Mouse (Mus musculus) heart, embryonic 14.5 days (tissue): ENCODE measurements around the gene Slain2. TPM values are rescaled to one million over a fixed set of nuclear protein-coding genes. Genes with fewer than 3 reads are reported as not detected.
A peak's percentile ranks its signal among the peaks of the same experiment; 100 is the strongest.

Experiments used
- ATAC-seq: fragments of 200-750 bp; cut with Nextera tagmentation; 2 replicates; pipeline ENCODE4 v1.8.0; 2017; ENCODE audit warnings: low read depth, moderate TSS enrichment; ENCODE audit not compliant: insufficient number of reproducible peaks, insufficient read depth, low FRiP score
- H3K27ac ChIP-seq, 2 experiments: fragments of 200-500 bp in 1 of 2; fragments of 300-500 bp in 1 of 2; sonication (generic) in 1 of 2; replicated peaks in 1 of 2; 2 replicates each; pipeline ENCODE4 v1.5.1; 2012 to 2014; ENCODE audit warnings: low read depth in 2 of 2, low read length in 2 of 2, control low read depth in 1 of 2, mild to moderate bottlenecking in 1 of 2, mixed read lengths in 1 of 2; ENCODE audit not compliant: control insufficient read depth in 1 of 2, insufficient read depth in 1 of 2
- H3K27me3 ChIP-seq: fragments of 300-500 bp; sonication (generic); 2 replicates; pipeline ENCODE4 v1.6.1; 2014; ENCODE audit warnings: mild to moderate bottlenecking, low read length, control low read depth; ENCODE audit not compliant: control insufficient read depth, insufficient read depth
- H3K36me3 ChIP-seq: fragments of 300-500 bp; sonication (generic); 2 replicates; pipeline ENCODE4 v1.6.1; 2014; ENCODE audit warnings: mild to moderate bottlenecking, control low read depth, low read length, mixed read lengths; ENCODE audit not compliant: control insufficient read depth, insufficient read depth
- H3K4me1 ChIP-seq, 2 experiments: fragments of 200-500 bp in 1 of 2; fragments of 300-500 bp in 1 of 2; sonication (generic) in 1 of 2; 2 replicates each; pipeline ENCODE4 v1.6.1; 2012 to 2014; ENCODE audit warnings: low read length in 2 of 2, control low read depth in 1 of 2, mixed read lengths in 1 of 2; ENCODE audit not compliant: control insufficient read depth in 2 of 2, insufficient read depth in 2 of 2
- H3K4me2 ChIP-seq: fragments of 300-500 bp; sonication (generic); 2 replicates; pipeline ENCODE4 v1.6.1; 2014; ENCODE audit warnings: mild to moderate bottlenecking, low read length
- H3K4me3 ChIP-seq, 2 experiments: fragments of 200-500 bp in 1 of 2; fragments of 300-500 bp in 1 of 2; sonication (generic) in 1 of 2; 2 replicates each; pipeline ENCODE4 v1.5.1; 2012 to 2014; ENCODE audit warnings: low read length in 2 of 2, mild to moderate bottlenecking in 2 of 2, control low read depth in 1 of 2, low read depth in 1 of 2, moderate library complexity in 1 of 2; ENCODE audit not compliant: control insufficient read depth in 1 of 2, insufficient read depth in 1 of 2
- H3K9ac ChIP-seq: fragments of 300-500 bp; sonication (generic); 2 replicates; pipeline ENCODE4 v1.6.1; 2014; ENCODE audit warnings: mild to moderate bottlenecking, low read length
- H3K9me3 ChIP-seq: fragments of 300-500 bp; sonication (generic); 2 replicates; pipeline ENCODE4 v1.6.1; 2016; ENCODE audit warnings: low read length, control low read depth; ENCODE audit not compliant: control insufficient read depth
- WGBS: fragments of 180-500 bp; shearing (Covaris S2); extraction: QIAGEN DNeasy Blood & Tissue Kit; methylation state at CpG from one replicate; pipeline ENCODE4 v1.1.7; 2014; 5-methylcytosine and 5-hydroxymethylcytosine counted together
- polyA plus RNA-seq: library from polyadenylated mRNA; unstranded; fragments of >200 nt; fragmentation: Nextera tagmentation; extraction: Ambion mirVana; gene quantifications from 2 replicates; pipeline ENCODE4 v1.2.1, GENCODE M21; 2014

The Slain2 gene
- polyA plus RNA-seq, 1 experiment from 2014 or later = 35.6 TPM

DNA sequence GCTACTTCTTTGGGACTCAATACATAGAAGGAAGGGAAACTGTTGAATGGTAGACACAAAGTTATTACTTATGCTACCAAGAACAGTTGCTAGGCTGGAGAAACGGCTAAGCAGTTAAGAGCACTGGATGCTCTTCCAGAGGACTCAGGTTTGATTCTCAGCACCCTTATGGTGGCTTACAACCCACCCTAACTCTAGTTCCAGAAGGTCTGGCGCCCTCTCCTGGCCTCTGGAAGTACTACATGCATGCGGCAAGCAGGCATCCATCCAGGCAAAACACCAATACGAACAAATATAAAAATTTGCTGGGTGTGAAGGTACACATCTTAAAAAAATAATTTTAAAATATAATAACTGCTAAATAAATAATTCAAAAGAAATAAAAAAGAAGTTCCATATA, 43.0 kb upstream of the Slain2 start:
- Histone ChIP-seq H3K27me3 (no peaks in the 10 kb centered on the region), H3K4me1 (peaks cover 7 to 21% of the 10 kb centered on the region in 2 experiments), H3K36me3 (no peaks in the 10 kb centered on the region), H3K4me2 (no peak overlapping the region), H3K9me3 (no peaks in the 10 kb centered on the region), H3K27ac (no peak overlapping the region), H3K4me3 (no peak overlapping the region), H3K9ac (no peak overlapping the region)
- 80% methylated on average over 4 of the region's 4 CpGs for WGBS
- no peak for ATAC-seq

- WGBS = 39% methylated on average over 5 of the region's 5 CpGs
- H3K4me1 ChIP-seq = peaks cover 17 to 34% of the 10 kb centered on the region in 2 experiments
- no peaks in the 10 kb centered on the region for H3K9me3 ChIP-seq
- H3K36me3 ChIP-seq = no peaks in the 10 kb centered on the region
- no peak overlapping the region for H3K4me2 ChIP-seq
- H3K4me3 ChIP-seq = no peak overlapping the region
- no peak overlapping the region for H3K27ac ChIP-seq
- H3K27me3 ChIP-seq = no peaks in the 10 kb centered on the region
- H3K9ac ChIP-seq = no peak overlapping the region
- no peak for ATAC-seq
These were observed 34.4 kb upstream of the Slain2 start for GRCm38 (mm10) chr5:72879736-72880135.

DNA sequence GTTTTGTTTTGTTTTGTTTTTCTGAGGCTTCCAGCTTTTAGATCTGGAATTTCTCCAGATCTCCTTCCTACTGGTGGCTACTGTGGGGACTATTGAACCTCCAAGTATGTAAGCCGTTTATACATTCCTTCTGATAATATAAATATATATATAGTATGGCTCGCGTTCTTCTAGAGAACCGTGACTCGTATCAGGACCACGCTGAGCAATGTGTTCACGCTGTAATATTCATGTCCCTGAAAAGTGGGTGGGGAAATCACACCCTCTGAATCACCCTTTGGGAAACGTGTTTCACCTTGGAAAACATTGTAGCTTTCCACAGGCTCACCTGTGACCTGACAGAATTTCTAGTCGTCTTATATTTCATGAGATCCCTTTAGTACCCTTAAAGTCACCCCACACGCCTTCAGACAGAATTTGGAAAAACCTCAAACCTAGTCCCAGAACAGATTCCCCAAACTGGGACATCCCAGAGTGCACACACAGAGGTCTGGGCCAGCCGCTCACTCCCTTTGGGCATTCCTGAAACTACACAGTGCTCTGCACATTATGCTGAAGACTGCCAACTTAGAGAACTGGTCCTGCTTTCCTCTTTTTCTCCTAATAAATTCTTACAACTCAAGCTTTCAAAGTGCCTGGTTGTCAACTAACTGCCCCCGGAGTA, 32.2 kb upstream of the Slain2 start:
- no peak overlapping the region for H3K9ac ChIP-seq
- no peaks in the 10 kb centered on the region for H3K27me3 ChIP-seq
- ATAC-seq = peak; percentile 40
- 37% methylated on average over 12 of the region's 12 CpGs for WGBS
- no peaks in the 10 kb centered on the region for H3K36me3 ChIP-seq
- peak overlapping the region; percentile 43 for H3K4me2 ChIP-seq
- peaks cover 7 to 24% of the 10 kb centered on the region in 2 experiments for H3K4me1 ChIP-seq
- peak overlapping the region; percentile 91 to 92 for H3K27ac ChIP-seq
- no peak overlapping the region for H3K4me3 ChIP-seq
- H3K9me3 ChIP-seq = no peaks in the 10 kb centered on the region

DNA sequence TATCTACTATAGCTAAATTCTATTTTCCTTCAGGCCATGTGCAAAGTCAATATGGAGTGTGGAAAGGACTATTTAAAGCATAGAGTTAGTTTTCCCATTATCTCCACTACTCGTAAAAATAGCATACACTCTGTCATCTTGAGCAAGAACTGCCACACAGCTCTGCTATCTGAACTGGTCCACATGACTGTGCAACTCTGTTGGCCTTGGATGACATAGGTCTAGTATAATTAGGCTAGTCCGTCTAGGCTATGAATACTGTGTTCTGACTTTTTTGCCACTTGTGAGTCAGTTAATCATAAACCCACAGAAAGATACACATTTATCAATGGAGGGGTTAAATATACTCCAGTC, 31.7 kb upstream of the Slain2 start:
- H3K36me3 ChIP-seq = no peaks in the 10 kb centered on the region
- peak; percentile 89 for ATAC-seq

GRCm38 (mm10) chr5:72883706-72884105, 30.4 kb upstream of the Slain2 start:
- Histone ChIP-seq H3K4me3 (no peak overlapping the region), H3K27ac (no peak overlapping the region), H3K4me1 (peaks cover 7 to 20% of the 10 kb centered on the region in 2 experiments), H3K36me3 (no peaks in the 10 kb centered on the region), H3K4me2 (no peak overlapping the region), H3K9ac (no peak overlapping the region), H3K9me3 (no peaks in the 10 kb centered on the region), H3K27me3 (no peaks in the 10 kb centered on the region)
- ATAC-seq = no peak
- WGBS = 87% methylated on average over 3 of the region's 3 CpGs

More for the DNA sequence above, 31.7 kb upstream of the Slain2 start:
- Histone ChIP-seq H3K9ac (no peak overlapping the region), H3K9me3 (no peaks in the 10 kb centered on the region), H3K4me1 (peaks cover 7 to 24% of the 10 kb centered on the region in 2 experiments), H3K4me3 (no peak overlapping the region), H3K4me2 (peak overlapping the region; percentile 43), H3K27me3 (no peaks in the 10 kb centered on the region), H3K27ac (peak overlapping the region; percentile 91 to 92)
- WGBS = 21% methylated on average over 2 of the region's 2 CpGs

DNA sequence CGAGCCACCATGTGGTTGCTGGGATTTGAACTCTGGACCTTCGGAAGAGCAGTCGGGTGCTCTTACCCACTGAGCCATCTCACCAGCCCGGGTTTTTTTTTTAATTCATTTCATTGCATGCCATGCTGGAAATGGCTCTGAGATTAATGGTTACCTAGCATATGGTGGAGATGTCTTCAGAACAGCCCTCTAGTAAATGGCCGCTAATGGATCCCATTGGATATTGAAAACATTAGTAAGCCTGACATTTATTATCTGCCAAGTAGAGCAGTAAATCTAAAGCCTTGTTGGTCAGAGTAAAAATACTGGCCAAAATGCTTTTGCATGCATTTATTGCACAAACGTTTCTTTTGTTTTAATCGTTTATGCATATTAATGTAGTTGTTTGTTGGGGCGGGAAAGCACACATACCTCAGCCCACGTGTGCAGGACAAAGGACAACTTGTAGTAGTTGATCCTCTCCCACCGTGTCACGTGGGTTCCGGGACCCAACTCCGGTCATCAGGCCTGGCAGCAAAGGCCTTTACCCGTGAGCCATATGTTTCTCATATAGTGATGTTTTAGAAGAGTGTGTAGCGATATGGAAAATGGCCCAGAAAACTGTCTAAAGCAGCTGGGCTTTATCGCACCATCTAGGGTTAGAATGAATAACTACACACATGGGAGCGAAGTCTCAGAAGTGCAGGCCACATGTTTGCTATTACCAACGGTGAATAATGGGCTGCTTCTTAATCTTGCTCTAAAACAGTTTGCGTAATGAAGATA, 27.5 kb upstream of the Slain2 start:
- Histone ChIP-seq H3K9ac (no peak overlapping the region), H3K27me3 (no peaks in the 10 kb centered on the region), H3K27ac (no peak overlapping the region), H3K4me2 (no peak overlapping the region), H3K4me3 (no peak overlapping the region), H3K36me3 (no peaks in the 10 kb centered on the region), H3K4me1 (peaks cover 2 to 8% of the 10 kb centered on the region in 2 experiments), H3K9me3 (no peaks in the 10 kb centered on the region)
- 89% methylated on average over 18 of the region's 19 CpGs for WGBS
- ATAC-seq = no peak

GRCm38 (mm10) chr5:72888260-72888659, 25.8 kb upstream of the Slain2 start:
- H3K4me1 ChIP-seq = no peaks in the 10 kb centered on the region; a peak in 1 of 4 replicates
- H3K27me3 ChIP-seq = no peaks in the 10 kb centered on the region
- H3K27ac ChIP-seq = no peak overlapping the region
- H3K36me3 ChIP-seq = no peaks in the 10 kb centered on the region
- H3K9ac ChIP-seq = no peak overlapping the region
- no peak for ATAC-seq
- no peak overlapping the region for H3K4me3 ChIP-seq
- no peaks in the 10 kb centered on the region for H3K9me3 ChIP-seq
- WGBS = 91% methylated on average over 7 of the region's 7 CpGs
- no peak overlapping the region for H3K4me2 ChIP-seq
